Mouse (Mus musculus): ENCODE measurements at regions not wholly inside any gene's neighbourhood (a gene's known extent, or its start where the extent isn't known, plus 50 kb on each side); places are given as distances from the start of the nearest gene placed in this dataset.

DNA sequence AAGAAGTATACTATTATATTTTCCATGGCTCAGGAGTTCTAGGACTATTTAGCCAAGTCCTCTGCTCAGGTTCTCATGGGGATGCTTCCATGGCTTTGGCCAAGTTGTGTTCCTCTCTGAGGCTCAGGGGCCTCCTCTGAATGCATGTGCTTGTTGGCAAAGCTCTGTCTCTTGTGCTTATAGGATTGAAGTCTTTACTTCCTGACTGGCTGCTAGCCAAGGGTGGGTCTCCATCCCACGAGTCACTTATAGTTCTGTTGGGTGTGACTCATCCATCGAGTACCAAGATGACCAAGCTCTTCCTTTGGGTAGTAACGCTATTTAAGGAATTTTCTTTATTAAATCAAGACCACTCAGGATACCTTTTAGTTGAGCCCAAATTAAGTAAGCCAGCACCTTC, 1672.8 kb upstream of the 5930422O12Rik start:
- TF ChIP-seq CTCF (IDR thresholded peaks at IDR 0.05; ENCODE audit: low read depth, low read length) (no peak), POLR2A (IDR thresholded peaks at IDR 0.05; ENCODE audit: insufficient read depth, low read length) (no peak), EP300 (IDR thresholded peaks at IDR 0.05; ENCODE audit: insufficient read depth, low read depth, low read length) (no peak)

All from ES-Bruce4 (cell line).